Mouse (Mus musculus) CH12.LX (cell line): ENCODE measurements around the gene Kcnj4.
"Not testable (repeated sequence)": the region's sequence is repeated elsewhere in the genome, so short reads cannot be mapped to it uniquely, and the experiment has no call there.

Experiments used
- BHLHE40 ChIP-seq: IDR thresholded peaks from 2 replicates; pipeline ENCODE4 v1.6.1; 2011; ENCODE audit warnings: mild to moderate bottlenecking, low read depth, low read length, improper control_type of control experiment
- CTCF ChIP-seq, 2 experiments: IDR thresholded peaks in 1 of 2; conservative IDR thresholded peaks in 1 of 2; 2 replicates each; pipeline ENCODE4 v1.5.1; 2011 to 2012; ENCODE audit warnings: low read depth in 2 of 2, low read length in 2 of 2, improper control_type of control experiment in 1 of 2, inconsistent platforms in 1 of 2, mild to moderate bottlenecking in 1 of 2, moderate library complexity in 1 of 2
- EP300 ChIP-seq: IDR thresholded peaks from 2 replicates; pipeline ENCODE4 v1.6.1; 2011; ENCODE audit warnings: low read length, improper control_type of control experiment
- MYC ChIP-seq: IDR thresholded peaks from 2 replicates; pipeline ENCODE4 v1.6.1; 2011; ENCODE audit warnings: low read depth, mild to moderate bottlenecking, improper control_type of control experiment, low read length
- POLR2A ChIP-seq: IDR thresholded peaks from 2 replicates; pipeline ENCODE4 v1.6.1; 2011; ENCODE audit warnings: low read depth, mild to moderate bottlenecking, improper control_type of control experiment, low read length
- POLR2AphosphoS2 ChIP-seq: IDR thresholded peaks from 2 replicates; pipeline ENCODE4 v1.6.1; 2011; ENCODE audit warnings: low read depth, low read length, improper control_type of control experiment
- RCOR1 ChIP-seq: conservative IDR thresholded peaks from 2 replicates; pipeline ENCODE4 v1.6.1; 2012; ENCODE audit warnings: low read depth, mild to moderate bottlenecking, inconsistent platforms, low read length, improper control_type of control experiment
- ZMIZ1 ChIP-seq: IDR thresholded peaks from 2 replicates; pipeline ENCODE4 v1.6.1; 2012; ENCODE audit warnings: low read depth, mild to moderate bottlenecking, inconsistent platforms, low read length, improper control_type of control experiment

- not testable (repeated sequence) for TF ChIP-seq BHLHE40; CTCF (conservative IDR thresholded peaks at IDR 0.05 in 1 of 2, IDR thresholded peaks at IDR 0.05 in 1 of 2; ENCODE audit: low read depth in 2 of 2, low read length in 2 of 2); EP300; POLR2A; RCOR1; POLR2AphosphoS2; ZMIZ1; MYC
Observed at GRCm38 (mm10) chr15:79456104-79456503, 48.9 kb downstream of the Kcnj4 start.
